Mouse (Mus musculus) limb, embryonic 15.5 days (tissue): ENCODE measurements at regions not wholly inside any gene's neighbourhood (a gene's known extent, or its start where the extent isn't known, plus 50 kb on each side); places are given as distances from the start of the nearest gene placed in this dataset.

Source experiments
- ATAC-seq: fragments of 200-750 bp; cut with Nextera tagmentation; 2 replicates; pipeline ENCODE4 v1.8.0; 2017; ENCODE audit warnings: low read depth, moderate TSS enrichment; ENCODE audit not compliant: insufficient number of reproducible peaks, low FRiP score, low TSS enrichment
- H3K27ac ChIP-seq: fragments of 300-500 bp; sonication (generic); 2 replicates; pipeline ENCODE4 v1.5.1; 2015; ENCODE audit warnings: moderate library complexity, mild to moderate bottlenecking, inconsistent platforms
- H3K27me3 ChIP-seq: fragments of 300-500 bp; sonication (generic); 2 replicates; pipeline ENCODE4 v1.6.1; 2015; ENCODE audit warnings: inconsistent platforms
- H3K36me3 ChIP-seq: fragments of 300-500 bp; sonication (generic); 2 replicates; pipeline ENCODE4 v1.6.1; 2015; ENCODE audit warnings: inconsistent platforms
- H3K4me1 ChIP-seq: fragments of 300-500 bp; sonication (generic); 2 replicates; pipeline ENCODE4 v1.6.1; 2015; ENCODE audit warnings: inconsistent platforms
- H3K4me2 ChIP-seq: fragments of 300-500 bp; sonication (generic); 2 replicates; pipeline ENCODE4 v1.6.1; 2015; ENCODE audit warnings: mild to moderate bottlenecking, inconsistent platforms
- H3K4me3 ChIP-seq: fragments of 300-500 bp; sonication (generic); 2 replicates; pipeline ENCODE4 v1.5.1; 2015; ENCODE audit warnings: mild to moderate bottlenecking, inconsistent platforms
- H3K9ac ChIP-seq: fragments of 300-500 bp; sonication (generic); 2 replicates; pipeline ENCODE4 v1.6.1; 2015; ENCODE audit warnings: inconsistent platforms
- H3K9me3 ChIP-seq: fragments of 300-500 bp; sonication (generic); 2 replicates; pipeline ENCODE4 v1.6.1; 2016; ENCODE audit warnings: inconsistent platforms
- WGBS: fragments of 180-500 bp; shearing (Covaris S2); methylation state at CpG from one replicate; pipeline ENCODE4 v1.1.7; 2015; 5-methylcytosine and 5-hydroxymethylcytosine counted together

GRCm38 (mm10) chr3:148544929-148545328 is 445.4 kb downstream of the Adgrl2 start:
- H3K4me1 ChIP-seq, result no peaks in the 10 kb centered on the region
- H3K27me3 ChIP-seq, result no peaks in the 10 kb centered on the region
- no peaks in the 10 kb centered on the region for H3K9me3 ChIP-seq
- H3K27ac ChIP-seq, result no peak overlapping the region
- no peak overlapping the region for H3K4me3 ChIP-seq
- H3K4me2 ChIP-seq, result no peak overlapping the region
- no peak overlapping the region for H3K9ac ChIP-seq
- no peak for ATAC-seq
- H3K36me3 ChIP-seq, result no peaks in the 10 kb centered on the region
- WGBS, result 87% methylated on average over 6 of the region's 6 CpGs

DNA sequence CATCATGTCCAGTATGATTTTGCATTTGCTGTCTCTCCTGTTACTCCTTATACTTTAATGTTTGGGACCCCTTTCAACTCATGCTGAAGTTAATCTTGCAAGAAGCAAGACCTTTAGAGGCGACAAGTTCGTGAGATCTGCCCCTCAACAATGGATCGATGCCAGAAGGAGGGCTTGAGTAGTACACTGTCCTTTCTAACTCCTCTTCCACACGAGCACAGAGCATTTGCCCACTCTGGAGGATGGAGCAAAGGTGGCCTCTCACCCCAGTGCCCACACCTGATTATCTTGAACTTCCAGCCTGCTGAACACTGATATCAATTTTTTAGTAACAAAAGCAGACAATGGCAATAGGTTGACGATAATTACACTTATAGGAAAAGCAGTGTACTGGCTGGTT is 448.1 kb downstream of the Adgrl2 start:
- Histone ChIP-seq H3K4me3 (no peak overlapping the region), H3K4me2 (no peak overlapping the region), H3K9me3 (no peaks in the 10 kb centered on the region), H3K36me3 (no peaks in the 10 kb centered on the region), H3K27ac (no peak overlapping the region), H3K27me3 (no peaks in the 10 kb centered on the region), H3K9ac (no peak overlapping the region), H3K4me1 (no peaks in the 10 kb centered on the region)
- no peak for ATAC-seq
- WGBS, result 93% methylated on average over 5 of the region's 5 CpGs

GRCm38 (mm10) chr3:148537669-148538271 is 452.6 kb downstream of the Adgrl2 start:
- Histone ChIP-seq H3K4me3 (no peak overlapping the region), H3K4me1 (no peaks in the 10 kb centered on the region), H3K9ac (no peak overlapping the region), H3K27me3 (no peaks in the 10 kb centered on the region), H3K27ac (no peak overlapping the region), H3K4me2 (no peak overlapping the region), H3K9me3 (no peaks in the 10 kb centered on the region), H3K36me3 (no peaks in the 10 kb centered on the region)
- ATAC-seq, result no peak
- WGBS, result 72% methylated on average over 4 of the region's 4 CpGs

GRCm38 (mm10) chr3:148529893-148530292 is 460.5 kb downstream of the Adgrl2 start:
- no peaks in the 10 kb centered on the region for H3K27me3 ChIP-seq
- no peak overlapping the region for H3K9ac ChIP-seq
- H3K27ac ChIP-seq, result no peak overlapping the region
- WGBS, result 35% methylated on average over 2 of the region's 2 CpGs
- ATAC-seq, result no peak
- no peaks in the 10 kb centered on the region for H3K36me3 ChIP-seq
- no peak overlapping the region for H3K4me2 ChIP-seq
- no peak overlapping the region for H3K4me3 ChIP-seq
- no peaks in the 10 kb centered on the region for H3K9me3 ChIP-seq
- no peaks in the 10 kb centered on the region for H3K4me1 ChIP-seq

- no peaks in the 10 kb centered on the region for H3K9me3 ChIP-seq
- no peak overlapping the region for H3K27ac ChIP-seq
- H3K4me2 ChIP-seq, result no peak overlapping the region
- H3K9ac ChIP-seq, result no peak overlapping the region
- ATAC-seq, result no peak
- WGBS, result 79% methylated on average over 5 of the region's 5 CpGs
- H3K27me3 ChIP-seq, result no peaks in the 10 kb centered on the region
- H3K4me1 ChIP-seq, result no peaks in the 10 kb centered on the region
- no peaks in the 10 kb centered on the region for H3K36me3 ChIP-seq
- H3K4me3 ChIP-seq, result no peak overlapping the region
Measured at GRCm38 (mm10) chr3:148510381-148510780, 480.0 kb downstream of the Adgrl2 start.

DNA sequence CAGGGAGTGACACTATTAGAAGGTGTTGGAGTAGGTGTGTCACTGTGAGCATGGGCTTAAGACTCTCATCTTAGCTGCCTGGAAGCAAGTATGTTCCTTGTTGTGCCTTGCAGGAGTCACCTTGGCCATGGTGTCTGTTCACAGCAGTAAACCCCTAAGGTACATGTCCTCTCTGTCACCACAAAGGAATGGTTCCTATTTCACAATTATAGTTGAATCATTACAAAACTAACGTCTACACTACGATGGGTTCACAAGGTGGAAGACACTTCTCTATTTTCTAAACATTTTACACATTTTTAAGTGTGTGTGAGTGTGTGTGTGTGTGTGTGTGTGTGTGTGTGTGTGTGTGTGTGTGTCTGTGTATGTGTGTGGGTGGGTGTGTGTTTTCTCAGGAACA is 485.4 kb downstream of the Adgrl2 start:
- no peaks in the 10 kb centered on the region for H3K4me1 ChIP-seq
- no peaks in the 10 kb centered on the region for H3K9me3 ChIP-seq
- H3K9ac ChIP-seq, result no peak overlapping the region
- H3K27ac ChIP-seq, result no peak overlapping the region
- H3K27me3 ChIP-seq, result no peaks in the 10 kb centered on the region
- no peaks in the 10 kb centered on the region for H3K36me3 ChIP-seq
- WGBS, result 82% methylated on average over 2 of the region's 2 CpGs
- no peak overlapping the region for H3K4me3 ChIP-seq
- ATAC-seq, result no peak
- no peak overlapping the region for H3K4me2 ChIP-seq

DNA sequence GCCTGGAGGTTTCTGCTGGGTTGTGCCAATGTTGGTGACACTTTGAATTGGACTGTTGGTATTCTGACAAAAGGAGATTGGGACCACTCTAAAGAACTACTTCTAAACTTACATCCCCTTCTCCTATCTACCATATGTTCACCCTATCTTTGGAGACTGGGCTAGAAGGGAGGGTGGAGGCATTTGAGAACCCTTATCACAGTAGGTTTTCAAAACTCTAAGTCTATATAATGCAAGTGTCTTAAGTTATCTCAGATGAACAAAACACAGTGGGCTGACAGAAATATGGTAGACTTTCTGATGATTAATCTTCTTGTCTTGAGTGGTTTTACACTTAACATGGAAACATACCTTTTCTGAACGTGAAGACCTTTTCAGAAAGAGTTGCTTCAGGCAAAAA is 486.9 kb downstream of the Adgrl2 start:
- Histone ChIP-seq H3K4me1 (no peaks in the 10 kb centered on the region), H3K4me2 (no peak overlapping the region), H3K27me3 (no peaks in the 10 kb centered on the region), H3K9ac (no peak overlapping the region), H3K36me3 (no peaks in the 10 kb centered on the region), H3K9me3 (no peaks in the 10 kb centered on the region), H3K4me3 (no peak overlapping the region), H3K27ac (no peak overlapping the region)
- no peak for ATAC-seq
- 62% methylated on average over 1 of the region's 1 CpGs for WGBS

- Histone ChIP-seq H3K4me3 (no peak overlapping the region), H3K27ac (peak overlapping the region; percentile 34; the same call in 1 of the 2 replicates), H3K9me3 (no peaks in the 10 kb centered on the region), H3K27me3 (no peaks in the 10 kb centered on the region), H3K4me1 (no peaks in the 10 kb centered on the region), H3K36me3 (no peaks in the 10 kb centered on the region), H3K9ac (no peak overlapping the region), H3K4me2 (no peak overlapping the region)
- peak; percentile 14; the same call in 1 of the 2 replicates for ATAC-seq
- WGBS, result 58% methylated on average over 3 of the region's 3 CpGs
Measured at GRCm38 (mm10) chr3:148501801-148502200, 488.6 kb downstream of the Adgrl2 start.

- H3K4me1 ChIP-seq, result no peaks in the 10 kb centered on the region
- no peak overlapping the region for H3K27ac ChIP-seq
- H3K4me3 ChIP-seq, result no peak overlapping the region
- no peak overlapping the region for H3K4me2 ChIP-seq
- H3K9ac ChIP-seq, result no peak overlapping the region
- 47% methylated on average over 5 of the region's 5 CpGs for WGBS
- H3K36me3 ChIP-seq, result no peaks in the 10 kb centered on the region
- H3K27me3 ChIP-seq, result no peaks in the 10 kb centered on the region
- no peaks in the 10 kb centered on the region for H3K9me3 ChIP-seq
- ATAC-seq, result no peak
Measured at GRCm38 (mm10) chr3:148496672-148497071, 493.7 kb downstream of the Adgrl2 start.

DNA sequence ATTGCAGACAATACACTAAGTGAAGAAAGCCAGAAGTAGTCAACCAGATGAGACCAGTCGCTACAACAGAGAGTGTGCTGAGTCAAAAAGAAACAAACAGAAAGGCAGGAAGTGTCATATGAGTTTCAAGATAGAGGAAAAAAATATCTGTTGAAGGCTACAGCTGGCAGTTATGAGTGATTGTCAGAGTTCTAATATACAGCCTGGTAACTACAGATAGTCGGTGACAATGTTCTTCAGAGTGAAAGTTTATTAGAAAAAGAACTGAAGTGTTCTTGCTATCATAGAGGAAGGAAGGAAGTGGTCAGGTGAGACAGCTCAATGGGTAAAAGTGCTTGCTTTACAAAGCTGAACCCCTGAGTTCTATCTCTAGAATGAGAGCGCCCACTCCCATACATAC is 499.1 kb downstream of the Adgrl2 start:
- Histone ChIP-seq H3K9ac (no peak overlapping the region), H3K4me3 (no peak overlapping the region), H3K36me3 (no peaks in the 10 kb centered on the region), H3K4me2 (no peak overlapping the region), H3K27me3 (no peaks in the 10 kb centered on the region), H3K9me3 (no peaks in the 10 kb centered on the region), H3K27ac (no peak overlapping the region), H3K4me1 (0 out of 2 replicates have a peak, but pooled peaks cover 2% of the 10 kb centered on the region)
- WGBS, result 88% methylated on average over 3 of the region's 3 CpGs
- no peak for ATAC-seq

- 0 out of 2 replicates have a peak, but pooled peaks cover 2% of the 10 kb centered on the region for H3K4me1 ChIP-seq
- ATAC-seq, result no peak
- no peak overlapping the region for H3K4me3 ChIP-seq
- no peaks in the 10 kb centered on the region for H3K27me3 ChIP-seq
- H3K36me3 ChIP-seq, result no peaks in the 10 kb centered on the region
- H3K4me2 ChIP-seq, result no peak overlapping the region
- H3K27ac ChIP-seq, result no peak overlapping the region
- 61% methylated on average over 4 of the region's 4 CpGs for WGBS
- no peaks in the 10 kb centered on the region for H3K9me3 ChIP-seq
- no peak overlapping the region for H3K9ac ChIP-seq
Measured at GRCm38 (mm10) chr3:148489201-148489600, 501.2 kb downstream of the Adgrl2 start.

DNA sequence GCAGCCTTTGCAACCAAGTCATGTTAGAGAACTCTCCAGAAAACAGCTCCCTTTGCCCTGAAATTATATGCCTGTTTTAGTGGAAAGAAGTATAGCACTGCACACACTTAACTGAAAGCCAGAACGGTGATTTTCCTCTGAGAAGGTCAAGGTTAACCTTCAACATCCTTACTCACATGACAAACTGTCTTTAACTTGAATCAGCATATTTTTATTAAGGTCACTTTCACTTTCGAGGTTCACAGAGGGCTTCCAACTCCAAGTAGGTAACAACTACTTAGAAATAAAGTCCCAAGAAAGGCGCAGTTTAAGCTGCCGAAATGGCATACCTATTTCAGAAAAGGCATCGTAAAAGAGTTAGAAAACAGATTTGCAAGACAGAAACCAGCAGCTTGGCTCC is 502.4 kb downstream of the Adgrl2 start:
- 0 out of 2 replicates have a peak, but pooled peaks cover 2% of the 10 kb centered on the region for H3K4me1 ChIP-seq
- ATAC-seq, result no peak

DNA sequence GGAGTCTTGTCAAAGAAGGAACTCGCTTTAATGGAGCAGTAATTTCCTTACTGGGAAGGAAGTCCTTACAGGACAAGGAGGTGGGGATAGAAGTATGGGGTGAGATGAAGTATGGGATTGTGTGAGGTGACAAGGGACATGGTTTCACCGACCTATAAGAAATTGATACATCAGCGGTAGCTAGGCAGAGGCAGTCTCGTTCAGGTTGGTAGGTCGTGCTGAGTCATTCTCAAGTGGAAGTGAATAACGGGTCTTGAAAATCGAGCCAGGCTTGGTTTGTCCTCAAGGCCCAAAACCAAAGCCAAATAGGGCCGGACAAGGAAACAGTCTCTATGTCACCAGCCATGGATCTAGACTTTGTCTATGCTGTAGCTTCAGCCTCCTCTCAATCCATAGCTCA is 514.5 kb downstream of the Adgrl2 start:
- H3K4me2 ChIP-seq, result no peak overlapping the region
- no peaks in the 10 kb centered on the region for H3K4me1 ChIP-seq
- no peak overlapping the region for H3K4me3 ChIP-seq
- H3K9ac ChIP-seq, result no peak overlapping the region
- WGBS, result 88% methylated on average over 8 of the region's 8 CpGs
- no peak for ATAC-seq
- H3K27ac ChIP-seq, result no peak overlapping the region
- no peaks in the 10 kb centered on the region for H3K9me3 ChIP-seq
- H3K27me3 ChIP-seq, result no peaks in the 10 kb centered on the region
- H3K36me3 ChIP-seq, result no peaks in the 10 kb centered on the region

More for the DNA sequence above, 502.4 kb downstream of the Adgrl2 start:
- 67% methylated on average over 5 of the region's 5 CpGs for WGBS
- Histone ChIP-seq H3K4me2 (no peak overlapping the region), H3K9ac (no peak overlapping the region), H3K27ac (no peak overlapping the region), H3K4me3 (no peak overlapping the region), H3K27me3 (no peaks in the 10 kb centered on the region), H3K36me3 (no peaks in the 10 kb centered on the region), H3K9me3 (no peaks in the 10 kb centered on the region)
